Mouse (Mus musculus) lung, adult 2 months (tissue): ENCODE measurements around the gene Pde4d. TPM values are rescaled to one million over a fixed set of nuclear protein-coding genes. Genes with fewer than 3 reads are reported as not detected.

Experiments used
- DNase-seq: peaks from one replicate; pipeline ENCODE4 v3.0.0; 2022
- H3K4me1 ChIP-seq: fragments of 200-500 bp; 2 replicates; pipeline ENCODE4 v1.6.1; 2011; ENCODE audit warnings: low read length; ENCODE audit not compliant: control insufficient read depth, insufficient read depth
- H3K4me3 ChIP-seq: fragments of 200-500 bp; replicated peaks from 2 replicates; pipeline ENCODE3; 2011; ENCODE audit warnings: low read depth, mild to moderate bottlenecking, control low read depth, low read length; ENCODE audit errors: extremely low read depth
- CTCF ChIP-seq: fragments of 200-500 bp; IDR thresholded peaks from 2 replicates; pipeline ENCODE4 v1.5.1; 2011; ENCODE audit warnings: mild to moderate bottlenecking, low read length, control low read depth; ENCODE audit not compliant: insufficient read depth
- POLR2A ChIP-seq: fragments of 200-500 bp; IDR thresholded peaks from 2 replicates; pipeline ENCODE4 v1.6.1; 2011; ENCODE audit warnings: low read depth, mild to moderate bottlenecking, control low read depth, low read length, borderline replicate concordance; ENCODE audit errors: extremely low read depth
- WGBS: fragments of 180-500 bp; shearing (Covaris S2); methylation state at CpG from one replicate; pipeline ENCODE4 v1.1.7; 2018; 5-methylcytosine and 5-hydroxymethylcytosine counted together
- polyA plus RNA-seq: library from polyadenylated mRNA; depleted of rRNA; stranded (reverse); fragments of >200 nt; gene quantifications from 2 replicates; pipeline ENCODE4 v1.2.3, GENCODE M21; 2012

Gene Pde4d
- polyA plus RNA-seq, 1 experiment, result 20.0 TPM

- WGBS, result 91% methylated on average over 2 of the region's 2 CpGs
- Histone ChIP-seq H3K4me3 (no peak overlapping the region), H3K4me1 (no peaks in the 10 kb centered on the region)
- TF ChIP-seq POLR2A (no peak), CTCF (no peak)
- no peak for DNase-seq
These were observed 719.5 kb downstream of the Pde4d start for GRCm38 (mm10) chr13:109169335-109169606.

GRCm38 (mm10) chr13:109171688-109172087, 721.9 kb downstream of the Pde4d start:
- 41% methylated on average over 7 of the region's 7 CpGs for WGBS

GRCm38 (mm10) chr13:109175281-109175680, 725.5 kb downstream of the Pde4d start:
- Histone ChIP-seq H3K4me3 (no peak overlapping the region), H3K4me1 (no peaks in the 10 kb centered on the region)
- no peak for TF ChIP-seq CTCF
- TF ChIP-seq POLR2A, result no peak
- no peak for DNase-seq
- WGBS, result 67% methylated on average over 6 of the region's 6 CpGs

More at GRCm38 (mm10) chr13:109171688-109172087, 721.9 kb downstream of the Pde4d start:
- TF ChIP-seq POLR2A (no peak), CTCF (no peak)
- no peaks in the 10 kb centered on the region for H3K4me1 ChIP-seq
- no peak overlapping the region for H3K4me3 ChIP-seq
- DNase-seq, result no peak

GRCm38 (mm10) chr13:109175852-109176621, 726.3 kb downstream of the Pde4d start:
- 65% methylated on average over 11 of the region's 11 CpGs for WGBS
- no peaks in the 10 kb centered on the region for H3K4me1 ChIP-seq
- no peak overlapping the region for H3K4me3 ChIP-seq
- no peak for DNase-seq
- TF ChIP-seq CTCF (no peak), POLR2A (no peak)

- TF ChIP-seq CTCF (no peak), POLR2A (no peak)
- 64% methylated on average over 6 of the region's 6 CpGs for WGBS
- DNase-seq, result no peak
- Histone ChIP-seq H3K4me1 (no peaks in the 10 kb centered on the region), H3K4me3 (no peak overlapping the region)
These were observed 731.6 kb downstream of the Pde4d start for GRCm38 (mm10) chr13:109181363-109181762.

- TF ChIP-seq POLR2A (no peak), CTCF (no peak)
- WGBS, result 61% methylated on average over 4 of the region's 4 CpGs
- no peak for DNase-seq
- no peak overlapping the region for H3K4me3 ChIP-seq
- no peaks in the 10 kb centered on the region for H3K4me1 ChIP-seq
These were observed 740.9 kb downstream of the Pde4d start for GRCm38 (mm10) chr13:109190652-109191051.

- TF ChIP-seq POLR2A (no peak), CTCF (no peak)
- no peak for DNase-seq
- WGBS, result 74% methylated on average over 4 of the region's 4 CpGs
- Histone ChIP-seq H3K4me1 (no peaks in the 10 kb centered on the region), H3K4me3 (no peak overlapping the region)
These were observed 741.4 kb downstream of the Pde4d start for GRCm38 (mm10) chr13:109191176-109191575.

GRCm38 (mm10) chr13:109205541-109205940, 755.8 kb downstream of the Pde4d start:
- no peaks in the 10 kb centered on the region for H3K4me1 ChIP-seq
- DNase-seq, result no peak
- H3K4me3 ChIP-seq, result no peak overlapping the region
- WGBS, result 27% methylated on average over 9 of the region's 9 CpGs
- TF ChIP-seq CTCF (no peak), POLR2A (no peak)

- 93% methylated on average over 16 of the region's 16 CpGs for WGBS
- TF ChIP-seq CTCF, result no peak
- no peak for TF ChIP-seq POLR2A
- no peaks in the 10 kb centered on the region for H3K4me1 ChIP-seq
- no peak for DNase-seq
- H3K4me3 ChIP-seq, result no peak overlapping the region
These were observed 758.9 kb downstream of the Pde4d start for GRCm38 (mm10) chr13:109208607-109209006.

GRCm38 (mm10) chr13:109209413-109209812, 759.7 kb downstream of the Pde4d start:
- no peaks in the 10 kb centered on the region for H3K4me1 ChIP-seq
- DNase-seq, result peak; percentile 32
- no peak overlapping the region for H3K4me3 ChIP-seq
- TF ChIP-seq POLR2A (no peak), CTCF (no peak)
- WGBS, result 25% methylated on average over 6 of the region's 6 CpGs

GRCm38 (mm10) chr13:109210403-109210802, 760.7 kb downstream of the Pde4d start:
- peak; percentile 77 for DNase-seq
- no peak overlapping the region for H3K4me3 ChIP-seq
- no peaks in the 10 kb centered on the region for H3K4me1 ChIP-seq
- 2% methylated on average over 4 of the region's 4 CpGs for WGBS
- TF ChIP-seq CTCF, result peak; percentile 92
- TF ChIP-seq POLR2A, result no peak

- Histone ChIP-seq H3K4me3 (peak overlapping the region; percentile 45), H3K4me1 (no peaks in the 10 kb centered on the region)
- TF ChIP-seq CTCF (no peak), POLR2A (no peak)
- no peak for DNase-seq
- WGBS, result 43% methylated on average over 8 of the region's 8 CpGs
These were observed 761.7 kb downstream of the Pde4d start for GRCm38 (mm10) chr13:109211471-109211870.
